Mouse (Mus musculus) left cerebral cortex, adult 2 months (tissue): Measurements from ENCODE around the gene Arpc4. TPM values are rescaled to one million over a fixed set of nuclear protein-coding genes. Genes with fewer than 3 reads are reported as not detected.

Experiments
- DNase-seq, 2 experiments: peaks; one replicate each; pipeline ENCODE4 v3.0.0; 2021 to 2022; ENCODE audit warnings: low spot score in 2 of 2, mixed read lengths in 1 of 2; ENCODE audit errors: extremely low spot score in 1 of 2
- H3K27ac ChIP-seq: fragments of 200-600 bp; 2 replicates; pipeline ENCODE4 v1.8.1; 2022
- H3K4me3 ChIP-seq: fragments of 200-600 bp; 2 replicates; pipeline ENCODE4 v1.8.1; 2022
- CTCF ChIP-seq: fragments of 200-600 bp; IDR thresholded peaks from 2 replicates; pipeline ENCODE4 v1.8.1; 2022; ENCODE audit warnings: antibody characterized with exemption, mild to moderate bottlenecking, moderate library complexity
- intact Hi-C: fragments of 180-260 bp; cut with DNase I; formaldehyde crosslinking; loops from one replicate; pipeline ENCODE4 v1.15.1; 2025
- microRNA-seq, 2 experiments: library from miRNA; unstranded; fragments of <30 nt; microRNA quantifications; one replicate each; pipeline ENCODE4 v1.2.0; 2021
- total RNA-seq, 2 experiments: library from RNA; stranded (reverse); gene quantifications; 2 replicates each; pipeline ENCODE4 v1.2.3; 2021

Gene Arpc4
- total RNA-seq, 2 experiments from 2014 or later, result 251 to 255 TPM

DNA sequence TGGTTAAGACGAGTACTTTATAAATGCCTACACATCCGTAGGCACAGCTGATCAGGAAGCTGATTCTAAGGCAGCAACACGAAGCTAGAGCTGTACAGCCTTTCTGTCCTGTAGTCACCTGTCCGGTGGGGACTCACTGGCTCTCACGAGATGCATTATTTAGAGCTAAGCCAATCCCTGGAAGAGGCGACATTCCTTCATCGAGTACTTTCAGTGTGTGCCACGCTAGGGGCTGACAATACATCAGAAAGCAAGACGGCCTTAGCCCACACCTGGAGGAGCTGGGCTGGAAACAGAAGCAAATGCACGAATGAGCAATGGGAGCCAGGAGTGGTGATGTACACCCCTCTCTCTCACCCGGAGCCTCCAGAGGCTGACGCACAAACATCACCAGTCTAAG lies 59.2 kb downstream of the Arpc4 start:
- no peak overlapping the region for H3K4me3 ChIP-seq
- intact Hi-C loops, result no loop called here
- H3K27ac ChIP-seq, result no peak overlapping the region
- no peak for TF ChIP-seq CTCF
- no peak for DNase-seq

DNA sequence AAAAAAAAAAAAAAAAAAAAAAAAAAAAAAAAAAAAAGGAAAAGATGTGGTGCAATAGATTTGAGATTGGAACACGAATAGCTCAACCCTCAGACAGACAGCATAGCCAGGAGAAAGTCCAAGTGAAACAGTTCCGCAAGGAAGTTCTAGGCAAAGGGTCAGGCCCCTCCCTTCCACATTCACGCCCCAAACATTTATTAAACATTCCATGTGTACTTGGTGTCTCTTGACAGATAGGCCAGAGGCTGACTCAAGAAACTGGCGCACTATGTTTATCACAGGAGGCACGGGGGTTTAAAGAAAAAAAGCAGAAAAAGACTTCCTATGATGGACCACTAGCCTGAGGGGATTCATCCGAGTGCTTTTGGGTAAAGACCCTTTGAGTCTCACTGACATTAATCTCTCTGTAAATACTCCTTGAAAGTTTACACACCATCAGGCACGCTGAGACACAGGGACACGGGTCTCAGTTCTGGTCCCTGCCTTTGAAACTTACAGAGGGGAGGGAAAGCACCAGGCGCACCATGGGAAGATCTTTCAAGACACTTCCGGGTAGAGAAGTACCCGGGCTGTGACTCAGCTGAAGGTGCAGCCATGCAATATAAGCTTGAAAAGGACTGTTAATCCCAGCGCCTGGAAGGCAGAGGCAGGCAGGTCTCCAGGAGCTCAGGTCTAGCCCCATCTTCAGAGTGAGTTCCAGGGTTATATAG lies 61.0 kb downstream of the Arpc4 start:
- intact Hi-C loops, result no loop called here
- Histone ChIP-seq H3K4me3 (no peak overlapping the region), H3K27ac (no peak overlapping the region)
- TF ChIP-seq CTCF, result no peak
- DNase-seq, result no peak

Small RNAs within 50 kb of the gene (microRNA-seq; reads per million reads assigned to microRNA genes)
- 0 reads per million in 2 experiments for gene Gm24387

Other genes starting within 250 kb of the Arpc4 start
- gene Lhfpl4, start 182.7 kb upstream of the Arpc4 start, total RNA-seq, result 10 to 100 TPM; 81.1 to 83.1 TPM
- gene Mtmr14, start 140.3 kb upstream of the Arpc4 start, total RNA-seq, result 10 to 100 TPM; 14.6 to 15.3 TPM
- gene Cpne9, start 95.8 kb upstream of the Arpc4 start, total RNA-seq, result 10 to 100 TPM; 75.7 to 80.5 TPM
- 10 to 100 TPM; 31.0 to 32.9 TPM for gene Brpf1, start 71.0 kb upstream of the Arpc4 start, total RNA-seq
- 1 to 10 TPM; 6.1 to 7.6 TPM for gene Ogg1, start 51.1 kb upstream of the Arpc4 start, total RNA-seq
- gene Camk1, start 34.1 kb upstream of the Arpc4 start, total RNA-seq, result 100 to 1,000 TPM; 115 to 121 TPM
- gene Tada3, start 232 bp upstream of the Arpc4 start, total RNA-seq, result 10 to 100 TPM; 47.0 to 49.6 TPM
- 10 to 100 TPM; 12.2 to 17.8 TPM for gene Ttll3, start 11.1 kb downstream of the Arpc4 start, total RNA-seq
- gene Rpusd3, start 41.2 kb downstream of the Arpc4 start, total RNA-seq, result 10 to 100 TPM; 18.1 to 18.6 TPM
- gene Cidec, start 57.6 kb downstream of the Arpc4 start, total RNA-seq, result not detected
- 10 to 100 TPM; 35.7 to 36.8 TPM for gene Jagn1, start 64.5 kb downstream of the Arpc4 start, total RNA-seq
- under 1 TPM; 0.49 to 0.50 TPM for gene Il17re, start 80.4 kb downstream of the Arpc4 start, total RNA-seq
- 1 to 10 TPM; 4.4 to 5.1 TPM for gene Il17rc, start 93.3 kb downstream of the Arpc4 start, total RNA-seq
- 100 to 1,000 TPM; 116 to 117 TPM for gene Creld1, start 105.2 kb downstream of the Arpc4 start, total RNA-seq
- 10 to 100 TPM; 54.9 to 61.1 TPM for gene Prrt3, start 123.8 kb downstream of the Arpc4 start, total RNA-seq
- gene Emc3, start 153.5 kb downstream of the Arpc4 start, total RNA-seq, result 10 to 100 TPM; 76.5 to 77.5 TPM
- gene Fancd2, start 153.6 kb downstream of the Arpc4 start, total RNA-seq, result 1 to 10 TPM; 2.1 to 2.2 TPM
- gene Fancd2os, start 222.6 kb downstream of the Arpc4 start, total RNA-seq, result not detected
- gene Brk1, start 226.7 kb downstream of the Arpc4 start, total RNA-seq, result 100 to 1,000 TPM; 221 to 228 TPM
- gene Vhl, start 245.8 kb downstream of the Arpc4 start, total RNA-seq, result 10 to 100 TPM; 41.5 to 43.0 TPM